Mouse (Mus musculus) liver, embryonic 11.5 days (tissue): ENCODE measurements around the gene Wrb. TPM values are rescaled to one million over a fixed set of nuclear protein-coding genes. Genes with fewer than 3 reads are reported as not detected.

Experiments used
- ATAC-seq: fragments of 200-750 bp; cut with Nextera tagmentation; replicated peaks from 2 replicates; pipeline ENCODE4 v1.8.0; 2017; ENCODE audit warnings: moderate number of reproducible peaks, mild to moderate bottlenecking, moderate TSS enrichment, moderate library complexity; ENCODE audit not compliant: low FRiP score
- DNase-seq: peaks from one replicate; pipeline ENCODE4 v3.0.0-alpha.2; 2017; ENCODE audit warnings: low spot score
- H3K27ac ChIP-seq: fragments of 300-500 bp; sonication (generic); 2 replicates; pipeline ENCODE4 v1.5.1; 2014; ENCODE audit warnings: mild to moderate bottlenecking, low read depth, low read length, control low read depth
- H3K27me3 ChIP-seq: fragments of 300-500 bp; sonication (generic); replicated peaks from 2 replicates; pipeline ENCODE4 v1.6.1; 2014; ENCODE audit warnings: low read length, mixed read lengths; ENCODE audit not compliant: control insufficient read depth, insufficient read depth
- H3K36me3 ChIP-seq: fragments of 300-500 bp; sonication (generic); 2 replicates; pipeline ENCODE4 v1.6.1; 2014; ENCODE audit warnings: mild to moderate bottlenecking, low read length, moderate library complexity, mixed read lengths; ENCODE audit not compliant: control insufficient read depth, insufficient read depth
- H3K4me1 ChIP-seq: fragments of 300-500 bp; sonication (generic); replicated peaks from 2 replicates; pipeline ENCODE4 v1.6.1; 2014; ENCODE audit warnings: low read length, mixed read lengths; ENCODE audit not compliant: control insufficient read depth, insufficient read depth
- H3K4me2 ChIP-seq: fragments of 300-500 bp; sonication (generic); 2 replicates; pipeline ENCODE4 v1.6.1; 2014; ENCODE audit warnings: mild to moderate bottlenecking, control low read depth, moderate library complexity
- H3K4me3 ChIP-seq: fragments of 300-500 bp; sonication (generic); 2 replicates; pipeline ENCODE4 v1.5.1; 2014; ENCODE audit warnings: low read depth, low read length, control low read depth
- H3K9ac ChIP-seq: fragments of 300-500 bp; sonication (generic); 2 replicates; pipeline ENCODE4 v1.6.1; 2014; ENCODE audit warnings: low read depth, low read length, control low read depth
- H3K9me3 ChIP-seq: fragments of 300-500 bp; sonication (generic); 2 replicates; pipeline ENCODE4 v1.6.1; 2016; ENCODE audit warnings: low read length, inconsistent platforms, mixed read lengths; ENCODE audit not compliant: control insufficient read depth
- WGBS: fragments of 180-500 bp; shearing (Covaris S2); extraction: QIAGEN DNeasy Blood & Tissue Kit; methylation state at CpG from one replicate; pipeline ENCODE4 v1.1.7; 2014; 5-methylcytosine and 5-hydroxymethylcytosine counted together
- polyA plus RNA-seq: library from polyadenylated mRNA; unstranded; fragments of >200 nt; fragmentation: Nextera tagmentation; extraction: Ambion mirVana; gene quantifications from 2 replicates; pipeline ENCODE4 v1.2.1, GENCODE M21; 2014

The Wrb gene
- polyA plus RNA-seq, 1 experiment from 2014 or later = 48.3 TPM

DNA sequence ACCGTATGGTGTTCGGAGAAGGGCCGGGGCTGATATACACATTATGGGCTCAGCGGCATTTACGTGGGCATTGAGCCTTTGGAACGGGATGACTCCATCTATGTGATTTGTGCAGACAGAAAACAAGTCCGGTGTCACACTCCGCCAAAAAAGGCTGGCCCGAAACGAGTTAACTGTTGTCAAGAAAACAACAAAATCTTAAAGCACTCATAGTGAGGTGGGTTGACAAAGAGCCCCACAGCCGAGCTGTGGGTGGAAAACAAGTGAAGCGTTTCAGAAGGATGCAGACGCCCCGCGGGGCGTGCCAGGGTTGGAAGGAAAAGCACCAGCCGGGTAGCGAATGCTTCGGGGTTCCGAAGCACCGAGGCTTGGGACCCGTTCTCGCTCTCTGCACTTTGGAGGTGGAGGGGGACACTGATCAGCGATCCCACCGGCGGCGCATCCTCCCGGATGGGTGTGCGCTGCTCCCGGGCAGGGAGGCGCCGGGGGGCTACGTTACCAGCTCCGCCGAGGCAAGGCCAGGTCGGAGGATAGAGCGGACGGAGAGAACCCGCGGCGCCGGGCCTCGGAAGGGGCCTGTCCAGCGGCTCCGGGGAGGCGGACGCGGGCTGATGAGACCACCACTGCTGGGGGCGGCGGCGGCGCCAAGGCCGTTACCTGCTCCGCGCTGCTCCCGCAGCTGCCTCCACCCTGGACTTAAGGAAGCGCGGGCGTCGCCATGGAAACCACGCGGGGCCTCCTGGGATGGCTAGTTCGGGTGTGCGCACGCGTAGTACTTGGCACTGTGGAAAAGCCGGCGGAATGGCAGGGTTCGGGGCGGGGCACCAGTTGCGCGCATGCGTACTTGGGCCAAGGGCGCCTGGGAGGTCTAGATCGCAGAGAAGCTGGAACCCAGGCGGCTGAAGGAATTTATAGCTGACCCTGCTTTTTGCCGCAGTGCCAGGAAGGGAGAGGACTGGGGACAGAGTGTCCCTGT is 46.6 kb downstream of the Wrb start, which contains the start of gene Lca5l:
TSS of gene Lca5l (minus strand) at position 741 of the 976 bp plus-strand sequence.
- Histone ChIP-seq H3K27me3 (peaks cover 8% of the 10 kb centered on the region), H3K9ac (peak within 1 kb of the TSS; percentile 68), H3K36me3 (no peaks in the 10 kb centered on the region), H3K4me1 (0 out of 2 replicates have a peak, but pooled peaks cover 2% of the 10 kb centered on the region), H3K27ac (no peak within 1 kb of the TSS), H3K4me2 (peak within 1 kb of the TSS; percentile 98), H3K4me3 (peak within 1 kb of the TSS; percentile 86), H3K9me3 (no peaks in the 10 kb centered on the region)
- 2% methylated on average over 75 of the region's 77 CpGs for WGBS
- ATAC-seq (peak; percentile 98), DNase-seq (peak; percentile 99)

DNA sequence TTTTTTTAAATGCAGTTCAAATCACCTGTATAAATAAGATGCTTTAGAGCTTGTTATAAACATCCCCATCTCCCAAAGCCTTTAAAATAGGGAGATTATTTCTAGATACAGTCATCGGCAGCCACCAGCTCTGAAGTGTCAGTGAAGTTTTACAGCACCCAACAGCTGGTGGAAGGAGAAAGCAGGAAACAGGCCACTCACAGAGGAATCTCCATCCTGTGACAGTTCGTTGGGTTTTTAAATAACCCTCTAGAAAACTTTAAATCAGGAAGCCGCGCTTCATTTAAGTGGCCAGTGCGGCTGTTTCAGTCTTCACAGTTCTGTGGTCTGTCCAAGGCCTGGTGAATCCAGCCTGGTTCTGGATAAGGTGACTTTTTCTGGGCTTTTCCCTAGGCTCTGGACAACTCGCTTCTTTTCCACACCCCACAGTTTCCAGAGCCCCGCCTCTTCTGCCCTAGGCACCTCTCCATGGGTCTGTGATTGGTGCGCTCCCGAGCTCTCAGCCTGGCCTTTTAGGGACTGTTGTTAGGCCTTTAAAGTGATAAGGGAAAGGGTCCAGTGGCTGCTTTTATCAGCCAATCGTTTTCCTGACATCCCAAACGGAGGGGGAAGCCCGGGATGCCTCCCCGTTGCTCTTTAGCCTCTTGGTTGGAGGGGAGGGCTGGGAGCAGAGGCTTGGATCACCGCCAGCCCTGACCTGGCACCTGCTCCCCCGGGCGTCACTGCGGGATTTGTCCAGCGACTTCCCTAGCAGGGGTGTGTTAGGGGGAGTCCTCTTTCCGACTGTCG is 54.9 kb downstream of the Wrb start, which contains the start of gene Sh3bgr:
TSS of gene Sh3bgr (plus strand) at position 538 of the 789 bp plus-strand sequence.
- Histone ChIP-seq H3K4me2 (peak within 1 kb of the TSS; percentile 58), H3K9ac (no peak within 1 kb of the TSS), H3K4me1 (no peaks in the 10 kb centered on the region), H3K9me3 (no peaks in the 10 kb centered on the region), H3K4me3 (peak within 1 kb of the TSS; percentile 29), H3K27ac (no peak within 1 kb of the TSS), H3K27me3 (peaks cover 4% of the 10 kb centered on the region), H3K36me3 (no peaks in the 10 kb centered on the region)
- WGBS = 10% methylated on average over 20 of the region's 20 CpGs
- ATAC-seq (peak; percentile 62), DNase-seq (peak; percentile 48)

DNA sequence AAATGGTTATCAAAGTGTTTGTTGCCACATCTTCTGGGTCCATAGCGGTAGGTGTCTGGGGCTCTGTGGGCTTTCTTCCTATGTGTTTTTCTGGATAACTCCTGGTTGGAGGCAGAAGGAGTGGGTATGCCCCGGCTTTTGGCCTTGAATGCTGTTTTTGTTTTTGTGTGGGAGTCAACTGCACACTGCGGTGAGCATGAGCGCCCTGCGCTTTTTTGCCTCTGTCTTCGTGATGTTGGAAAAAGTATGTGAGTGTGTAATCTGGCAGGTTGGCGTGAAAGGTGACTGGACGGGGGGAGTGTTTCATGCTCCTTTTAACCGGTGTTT is 55.5 kb downstream of the Wrb start:
- Histone ChIP-seq H3K27me3 (peaks cover 4% of the 10 kb centered on the region), H3K27ac (no peak overlapping the region), H3K9me3 (no peaks in the 10 kb centered on the region), H3K36me3 (no peaks in the 10 kb centered on the region), H3K9ac (no peak overlapping the region), H3K4me1 (no peaks in the 10 kb centered on the region), H3K4me2 (peak overlapping the region; percentile 58), H3K4me3 (peak overlapping the region; percentile 29)
- DNase-seq = no peak
- WGBS = 50% methylated on average over 9 of the region's 9 CpGs
- no peak for ATAC-seq

- Histone ChIP-seq H3K4me1 (no peaks in the 10 kb centered on the region), H3K4me3 (no peak overlapping the region), H3K9me3 (no peaks in the 10 kb centered on the region), H3K36me3 (no peaks in the 10 kb centered on the region), H3K4me2 (no peak overlapping the region), H3K27ac (no peak overlapping the region), H3K27me3 (peaks cover 4% of the 10 kb centered on the region), H3K9ac (no peak overlapping the region)
- no peak for DNase-seq
- WGBS = 71% methylated on average over 11 of the region's 11 CpGs
- ATAC-seq = no peak
Observed at GRCm38 (mm10) chr16:96201485-96202232, 56.5 kb downstream of the Wrb start.

Other genes starting within 250 kb of the Wrb start
- 127 and 132 TPM in 2 replicates for gene Psmg1, start 154.4 kb upstream of the Wrb start, polyA plus RNA-seq
- gene Brwd1, start 62.9 kb upstream of the Wrb start, polyA plus RNA-seq = 46.3 and 52.0 TPM in 2 replicates
- gene Hmgn1, start 17.7 kb upstream of the Wrb start, polyA plus RNA-seq = 450 and 470 TPM in 2 replicates
- gene Lca5l, start 46.9 kb downstream of the Wrb start, polyA plus RNA-seq = 0.32 and 0.38 TPM in 2 replicates
- 2.0 and 6.0 TPM in 2 replicates for gene Sh3bgr, start 55.0 kb downstream of the Wrb start, polyA plus RNA-seq
- 0.11 and 0.23 TPM in 2 replicates for gene B3galt5, start 90.4 kb downstream of the Wrb start, polyA plus RNA-seq